Comparison of ENCODE assay signal across 8 mouse cellular contexts in the genomic region with DNA sequence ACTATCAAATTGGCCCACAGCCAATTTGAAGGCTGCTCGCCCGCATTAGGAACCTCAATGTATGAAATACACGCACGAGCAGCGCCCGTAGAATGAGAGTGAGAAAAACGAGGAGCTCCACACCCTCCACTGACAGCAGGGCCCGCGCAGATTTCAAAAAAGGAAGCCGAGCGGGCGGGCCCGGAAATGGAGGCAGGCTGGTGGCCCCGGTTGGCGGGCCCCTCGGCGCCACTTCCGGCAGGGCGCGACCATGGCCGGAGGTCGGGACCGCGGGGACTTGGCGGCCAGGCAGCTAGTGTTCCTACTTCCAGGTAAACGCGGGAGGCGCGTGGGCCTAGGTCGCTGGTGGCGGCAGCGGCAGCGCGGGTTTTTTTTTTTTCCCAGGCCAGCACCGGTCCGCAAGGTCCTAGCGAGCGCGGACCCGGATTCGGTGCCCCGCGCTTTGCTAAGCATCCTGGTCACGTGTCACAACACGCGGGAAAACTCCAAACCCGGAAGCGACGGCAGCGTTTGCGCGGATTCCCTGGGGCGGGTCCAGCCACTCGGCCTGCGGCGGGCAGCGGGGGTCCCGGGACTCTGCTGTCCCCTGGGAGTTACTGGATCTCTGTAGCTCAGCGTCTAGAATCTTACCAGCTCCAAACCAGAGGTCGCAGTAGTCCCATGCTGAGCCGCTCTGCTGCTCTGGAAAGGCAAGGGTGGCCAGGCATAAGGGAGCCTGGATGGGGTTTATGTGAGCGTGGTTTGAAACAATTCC. TPM values are rescaled to one million over a fixed set of nuclear protein-coding genes. Genes with fewer than 3 reads are reported as not detected.
DNase-seq lines count a peak whose midpoint lies in the region; ATAC-seq lines count a peak whose summit lies in the region.

No protein-coding gene starts in this region.

- no peaks in the 10 kb centered on the region for H3K9me3 ChIP-seq in hindbrain, embryonic 14.5 days (ENCODE audit: control insufficient read depth, low read length)

- H3K4me3 ChIP-seq in hindbrain, embryonic 14.5 days (replicated peaks; ENCODE audit: low read length) = peak overlapping the region; percentile 48

- WGBS in hindbrain, embryonic 14.5 days = under 1% methylated on average over 61 of the region's 62 CpGs

- H3K36me3 ChIP-seq in hindbrain, embryonic 14.5 days (replicated peaks; ENCODE audit: control insufficient read depth, insufficient read depth) = no peaks in the 10 kb centered on the region

- peaks cover 11% of the 10 kb centered on the region; the same call in 1 of the 2 replicates for H3K4me1 ChIP-seq in hindbrain, embryonic 14.5 days (replicated peaks; ENCODE audit: control insufficient read depth, insufficient read depth, low read length)

- H3K27ac ChIP-seq in hindbrain, embryonic 14.5 days = peak overlapping the region; percentile 69

- peak; percentile 86 for DNase-seq in NIH3T3 (ENCODE audit: low read depth)
- DNase-seq in cerebellum, postnatal 10 days = peak; percentile 92 to 94
- peak; percentile 73 to 78 for DNase-seq in frontal cortex, postnatal 14 days (ENCODE audit: low spot score in 2 of 2)
- peak; percentile 83 for DNase-seq in hindbrain, embryonic 14.5 days (ENCODE audit: low spot score)
- DNase-seq in layer of hippocampus, postnatal 36 days = peak; percentile 81 to 82
- peak; percentile 90 for DNase-seq in lung, postnatal 36 days
- DNase-seq in retina, postnatal 1 day = peak; percentile 93
- DNase-seq in urinary bladder, adult 18-20 months (ENCODE audit: low spot score in 2 of 2) = peak; percentile 78 to 85

- peak overlapping the region; percentile 67 for H3K4me2 ChIP-seq in hindbrain, embryonic 14.5 days (replicated peaks)

- peak overlapping the region; percentile 69 for H3K9ac ChIP-seq in hindbrain, embryonic 14.5 days

- ATAC-seq in hindbrain, embryonic 14.5 days (ENCODE audit: low FRiP score) = peak; percentile 87

- H3K27me3 ChIP-seq in hindbrain, embryonic 14.5 days (ENCODE audit: control insufficient read depth, insufficient read depth, low read length) = no peaks in the 10 kb centered on the region

RNA-seq across cellular contexts. Expression of gene Dleu7, which starts 39.2 kb away (rescaled TPM):
- 15.8 and 22.0 TPM in 2 replicates for polyA plus RNA-seq in hindbrain, embryonic 14.5 days (2014; fragmentation: Nextera tagmentation; extraction: Ambion mirVana)
- 1 to 10 TPM; 5.5 to 6.2 TPM for total RNA-seq in layer of hippocampus, postnatal 36 days (2021)

RNA-seq across cellular contexts. Expression of gene Rnaseh2b, which starts 39.7 kb away (rescaled TPM):
- 26.2 and 29.7 TPM in 2 replicates for polyA plus RNA-seq in hindbrain, embryonic 14.5 days (2014; fragmentation: Nextera tagmentation; extraction: Ambion mirVana)
- 10 to 100 TPM; 10.4 to 13.0 TPM for total RNA-seq in layer of hippocampus, postnatal 36 days (2021)

Comparison
In these comparisons a context has a peak if more than half of its experiments do, and no peak if none do; other contexts are left out.
1. Peak in every context shown above with its lines: DNase-seq, ATAC-seq, H3K4me3 ChIP-seq and H3K27ac ChIP-seq.